Mouse (Mus musculus): ENCODE data around the gene Slc25a31.

DNA sequence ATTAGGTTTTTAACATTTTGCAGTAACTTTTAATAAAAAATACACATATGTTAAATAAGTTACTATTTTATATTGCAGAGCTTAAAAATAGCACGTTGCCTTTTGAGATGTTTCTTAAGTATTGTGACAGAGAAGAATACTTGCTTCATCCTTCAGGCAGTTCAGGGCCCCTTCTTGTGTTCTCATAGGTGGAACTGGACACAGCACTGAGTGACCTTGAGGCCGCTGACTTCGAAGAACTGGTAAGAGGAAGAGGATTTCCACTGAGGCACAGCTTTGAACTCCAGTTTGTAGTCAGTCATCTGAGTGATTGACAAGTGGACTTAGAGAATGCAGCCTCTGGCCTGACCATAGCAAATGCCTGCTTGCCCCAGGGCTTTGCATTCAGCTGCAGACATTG lies 21.1 kb upstream of the Slc25a31 start:
- TF ChIP-seq CTCF (IDR thresholded peaks at IDR 0.05; ENCODE audit: insufficient read depth, low read length) (no peak), POLR2A (IDR thresholded peaks at IDR 0.05; ENCODE audit: borderline replicate concordance, extremely low read depth, low read depth, low read length) (no peak)
